Mouse (Mus musculus) neural tube, embryonic 13.5 days (tissue): ENCODE results near the gene Fbxl16. TPM values are rescaled to one million over a fixed set of nuclear protein-coding genes. Genes with fewer than 3 reads are reported as not detected.
A peak's percentile ranks its signal among the peaks of the same experiment; 100 is the strongest.

Source experiments
- ATAC-seq: fragments of 200-750 bp; cut with Nextera tagmentation; 2 replicates; pipeline ENCODE4 v1.8.0; 2017; ENCODE audit warnings: low read depth, mild to moderate bottlenecking, moderate TSS enrichment, moderate library complexity
- H3K27ac ChIP-seq: fragments of 300-500 bp; sonication (generic); replicated peaks from 2 replicates; pipeline ENCODE4 v1.5.1; 2015; ENCODE audit warnings: moderate library complexity, mild to moderate bottlenecking, inconsistent platforms
- H3K27me3 ChIP-seq: fragments of 300-500 bp; sonication (generic); 2 replicates; pipeline ENCODE4 v1.6.1; 2015; ENCODE audit warnings: mild to moderate bottlenecking, inconsistent platforms
- H3K36me3 ChIP-seq: fragments of 300-500 bp; sonication (generic); 2 replicates; pipeline ENCODE4 v1.6.1; 2015; ENCODE audit warnings: mild to moderate bottlenecking, inconsistent platforms
- H3K4me1 ChIP-seq: fragments of 300-500 bp; sonication (generic); replicated peaks from 2 replicates; pipeline ENCODE4 v1.6.1; 2015; ENCODE audit warnings: inconsistent platforms
- H3K4me2 ChIP-seq: fragments of 300-500 bp; sonication (generic); 2 replicates; pipeline ENCODE4 v1.6.1; 2015; ENCODE audit warnings: inconsistent platforms, mild to moderate bottlenecking, moderate library complexity
- H3K4me3 ChIP-seq: fragments of 300-500 bp; sonication (generic); 2 replicates; pipeline ENCODE4 v1.5.1; 2015; ENCODE audit warnings: mild to moderate bottlenecking, inconsistent platforms
- H3K9ac ChIP-seq: fragments of 300-500 bp; sonication (generic); 2 replicates; pipeline ENCODE4 v1.6.1; 2015; ENCODE audit warnings: moderate library complexity, mild to moderate bottlenecking, inconsistent platforms
- H3K9me3 ChIP-seq: fragments of 300-500 bp; sonication (generic); 2 replicates; pipeline ENCODE4 v1.6.1; 2016; ENCODE audit warnings: inconsistent platforms
- WGBS: fragments of 180-500 bp; shearing (Covaris S2); methylation state at CpG from one replicate; pipeline ENCODE4 v1.1.7; 2015; 5-methylcytosine and 5-hydroxymethylcytosine counted together
- polyA plus RNA-seq: library from polyadenylated mRNA; unstranded; fragments of >200 nt; fragmentation: Nextera tagmentation; extraction: Ambion mirVana; gene quantifications from 2 replicates; pipeline ENCODE4 v1.2.1, GENCODE M21; 2015

Fbxl16 gene
- polyA plus RNA-seq, 1 experiment from 2014 or later = 31.8 TPM

DNA sequence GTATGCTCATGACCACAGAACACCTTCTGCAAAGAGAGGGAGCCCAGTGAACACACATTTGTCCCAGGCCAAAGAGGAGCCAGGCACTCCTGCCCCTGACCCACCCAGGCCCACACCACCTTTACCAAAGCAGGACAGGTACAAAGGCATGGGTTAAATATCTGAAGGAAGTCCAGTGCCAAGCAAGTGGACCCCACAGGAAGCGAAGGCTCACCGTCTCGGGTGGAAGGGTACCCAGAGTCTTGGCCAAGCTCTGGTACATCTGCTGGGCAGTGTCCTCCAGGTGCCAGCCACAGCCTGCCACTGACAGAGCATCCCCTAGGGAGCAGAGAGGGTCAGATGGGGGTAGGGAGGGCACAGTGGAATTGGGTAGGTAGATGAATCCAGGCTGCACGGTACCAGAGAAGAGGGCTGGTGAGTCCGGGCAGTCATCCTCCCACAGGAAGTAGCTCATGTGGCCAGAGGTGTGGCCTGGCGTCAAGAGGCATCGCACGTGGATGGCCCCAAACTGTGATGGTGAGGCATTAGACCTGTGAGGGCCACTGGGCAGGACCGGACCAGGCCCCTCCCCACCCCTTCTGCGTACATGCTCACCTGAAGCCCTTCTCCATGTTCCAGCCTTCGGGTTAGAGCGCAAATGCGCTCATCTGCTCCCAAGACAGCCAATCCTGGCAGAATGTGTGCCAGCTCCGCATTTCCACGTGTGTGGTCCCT lies 24.9 kb upstream of the Fbxl16 start:
- peak overlapping the region; percentile 68 for H3K4me3 ChIP-seq
- no peaks in the 10 kb centered on the region for H3K27me3 ChIP-seq
- H3K27ac ChIP-seq = peak overlapping the region; percentile 89; the same call in 1 of the 2 replicates
- H3K36me3 ChIP-seq = peaks cover 70% of the 10 kb centered on the region
- H3K4me2 ChIP-seq = peak overlapping the region; percentile 95
- ATAC-seq = no peak
- peaks cover 26% of the 10 kb centered on the region for H3K4me1 ChIP-seq
- H3K9me3 ChIP-seq = no peaks in the 10 kb centered on the region
- 82% methylated on average over 15 of the region's 15 CpGs for whole genome bisulfite sequencing
- H3K9ac ChIP-seq = peak overlapping the region; percentile 89

- H3K27me3 ChIP-seq = no peaks in the 10 kb centered on the region
- peak within 1 kb of the TSS; percentile 89 for H3K9ac ChIP-seq
- peak within 1 kb of the TSS; percentile 95 for H3K4me2 ChIP-seq
- H3K36me3 ChIP-seq = peaks cover 69% of the 10 kb centered on the region
- H3K27ac ChIP-seq = peak within 1 kb of the TSS; percentile 89
- WGBS = under 1% methylated on average over 23 of the region's 23 CpGs
- H3K4me1 ChIP-seq = peaks cover 27% of the 10 kb centered on the region
- peak within 1 kb of the TSS; percentile 68 for H3K4me3 ChIP-seq
- peak; percentile 77 for ATAC-seq
- no peaks in the 10 kb centered on the region for H3K9me3 ChIP-seq
Observed at GRCm38 (mm10) chr17:25785281-25785745, 23.6 kb upstream of the Fbxl16 start, which contains the start of gene Haghl. TSS of gene Haghl (minus strand) at chr17:25785673.

- H3K4me1 ChIP-seq = peaks cover 36% of the 10 kb centered on the region
- peaks cover 60% of the 10 kb centered on the region for H3K36me3 ChIP-seq
- peak within 1 kb of the TSS; percentile 68 for H3K4me3 ChIP-seq
- no peaks in the 10 kb centered on the region for H3K27me3 ChIP-seq
- no peaks in the 10 kb centered on the region for H3K9me3 ChIP-seq
- H3K9ac ChIP-seq = peak within 1 kb of the TSS; percentile 89
- 85% methylated on average over 3 of the region's 3 CpGs for WGBS
- H3K27ac ChIP-seq = peak within 1 kb of the TSS; percentile 89
- peak within 1 kb of the TSS; percentile 95 for H3K4me2 ChIP-seq
- no peak for ATAC-seq
Observed at GRCm38 (mm10) chr17:25786280-25786679, 22.6 kb upstream of the Fbxl16 start, which contains the start of gene Ccdc78. TSS of gene Ccdc78 (plus strand) at chr17:25786580.

- no peak overlapping the region for H3K9ac ChIP-seq
- H3K4me1 ChIP-seq = peaks cover 42% of the 10 kb centered on the region
- H3K27ac ChIP-seq = no peak overlapping the region
- H3K4me2 ChIP-seq = no peak overlapping the region
- no peaks in the 10 kb centered on the region for H3K27me3 ChIP-seq
- 91% methylated on average over 9 of the region's 9 CpGs for WGBS
- H3K36me3 ChIP-seq = peaks cover 53% of the 10 kb centered on the region
- no peak for ATAC-seq
- no peaks in the 10 kb centered on the region for H3K9me3 ChIP-seq
- no peak overlapping the region for H3K4me3 ChIP-seq
Observed at GRCm38 (mm10) chr17:25786781-25787504, 21.9 kb upstream of the Fbxl16 start.

DNA sequence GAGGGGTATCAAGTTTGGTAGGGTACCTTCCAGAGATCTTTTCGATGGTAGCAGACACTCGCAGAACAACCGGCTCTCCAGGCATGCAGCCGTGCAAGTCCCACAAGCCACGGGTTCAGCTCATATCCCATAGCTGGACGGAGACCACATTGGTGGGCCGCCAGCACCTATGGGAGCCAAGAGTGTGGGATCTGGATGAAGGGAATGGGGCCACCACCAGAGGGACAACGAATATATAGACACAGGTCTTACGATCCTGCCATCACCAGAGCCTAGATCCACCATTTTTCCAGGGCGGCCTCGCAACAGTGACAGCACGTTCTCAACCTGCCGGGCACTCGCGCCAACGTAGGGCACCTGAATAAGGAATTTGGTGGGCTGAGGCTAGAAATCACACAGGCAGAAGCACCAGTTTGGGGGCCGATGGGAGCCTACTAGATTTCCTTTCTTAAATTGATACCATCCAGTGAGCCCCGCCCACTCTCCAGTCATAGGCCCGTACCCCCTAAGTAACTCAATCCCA lies 17.5 kb upstream of the Fbxl16 start:
- peak overlapping the region; percentile 84 for H3K4me3 ChIP-seq
- H3K4me2 ChIP-seq = peak overlapping the region; percentile 92
- peak overlapping the region; percentile 86 for H3K9ac ChIP-seq
- H3K27ac ChIP-seq = peak overlapping the region; percentile 92
- no peaks in the 10 kb centered on the region for H3K9me3 ChIP-seq
- ATAC-seq = 0 out of 2 replicates have a peak, but pooled peaks have one; percentile 6
- H3K4me1 ChIP-seq = peaks cover 55% of the 10 kb centered on the region
- peaks cover 30% of the 10 kb centered on the region for H3K36me3 ChIP-seq
- WGBS = 28% methylated on average over 19 of the region's 19 CpGs
- H3K27me3 ChIP-seq = no peaks in the 10 kb centered on the region

- Histone ChIP-seq H3K4me2 (peak overlapping the region; percentile 92), H3K4me3 (peak overlapping the region; percentile 84), H3K36me3 (peaks cover 28% of the 10 kb centered on the region), H3K27ac (peak overlapping the region; percentile 92), H3K9ac (peak overlapping the region; percentile 86), H3K4me1 (peaks cover 61% of the 10 kb centered on the region), H3K27me3 (no peaks in the 10 kb centered on the region), H3K9me3 (no peaks in the 10 kb centered on the region)
- WGBS = under 1% methylated on average over 45 of the region's 45 CpGs
- ATAC-seq = peak; percentile 41
Observed at GRCm38 (mm10) chr17:25791843-25792527, 16.9 kb upstream of the Fbxl16 start.

DNA sequence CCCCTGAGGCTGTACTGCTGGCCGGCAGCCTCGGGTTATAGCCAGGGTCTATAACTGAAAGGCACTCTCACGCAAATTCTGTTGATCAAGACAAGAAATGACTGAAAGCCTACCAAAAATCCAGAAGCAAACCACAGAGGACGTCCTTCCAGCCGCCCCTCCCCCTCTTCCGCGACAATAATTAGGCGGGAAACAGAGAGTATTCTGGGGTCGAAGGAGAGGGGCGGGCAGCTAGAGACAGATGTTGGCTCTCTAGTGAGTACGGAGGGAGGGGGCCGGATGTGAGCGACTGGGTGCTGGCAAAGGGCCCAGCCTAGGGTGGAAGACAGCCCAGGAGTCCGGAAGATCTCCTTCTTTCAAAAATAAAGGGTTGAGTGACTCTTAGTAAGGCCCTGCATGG lies 16.3 kb upstream of the Fbxl16 start, which contains the start of gene Fam173a:
Gene Fam173a (minus strand): TSS at position 287 of the 400 bp plus-strand sequence.
- Histone ChIP-seq H3K4me1 (peaks cover 67% of the 10 kb centered on the region), H3K9ac (peak within 1 kb of the TSS; percentile 86), H3K4me2 (peak within 1 kb of the TSS; percentile 92), H3K9me3 (no peaks in the 10 kb centered on the region), H3K36me3 (peaks cover 22% of the 10 kb centered on the region), H3K27ac (peak within 1 kb of the TSS; percentile 92), H3K27me3 (no peaks in the 10 kb centered on the region), H3K4me3 (peak within 1 kb of the TSS; percentile 84)
- peak; percentile 33; the same call in 1 of the 2 replicates for ATAC-seq
- WGBS = 0% methylated on average over 14 of the region's 14 CpGs

GRCm38 (mm10) chr17:25794197-25794596 lies 14.7 kb upstream of the Fbxl16 start:
- H3K9me3 ChIP-seq = no peaks in the 10 kb centered on the region
- peak overlapping the region; percentile 73; the same call in 1 of the 2 replicates for H3K9ac ChIP-seq
- H3K4me2 ChIP-seq = peak overlapping the region; percentile 92
- WGBS = 12% methylated on average over 13 of the region's 13 CpGs
- no peaks in the 10 kb centered on the region for H3K27me3 ChIP-seq
- ATAC-seq = no peak
- H3K27ac ChIP-seq = peak overlapping the region; percentile 92
- H3K4me1 ChIP-seq = peaks cover 68% of the 10 kb centered on the region
- H3K36me3 ChIP-seq = peaks cover 8% of the 10 kb centered on the region
- peak overlapping the region; percentile 65; the same call in 1 of the 2 replicates for H3K4me3 ChIP-seq

- Histone ChIP-seq H3K36me3 (peaks cover under 1% of the 10 kb centered on the region; the same call in 1 of the 2 replicates), H3K4me1 (peaks cover 68% of the 10 kb centered on the region), H3K9me3 (no peaks in the 10 kb centered on the region), H3K9ac (peak overlapping the region; percentile 73), H3K4me3 (peak overlapping the region; percentile 65), H3K27me3 (no peaks in the 10 kb centered on the region), H3K27ac (peak overlapping the region; percentile 92), H3K4me2 (peak overlapping the region; percentile 92)
- 51% methylated on average over 17 of the region's 17 CpGs for WGBS
- no peak for ATAC-seq
Observed at GRCm38 (mm10) chr17:25794998-25795397, 13.9 kb upstream of the Fbxl16 start.

- peak within 1 kb of the TSS; percentile 92 for H3K4me2 ChIP-seq
- no peak for ATAC-seq
- WGBS = 2% methylated on average over 6 of the region's 6 CpGs
Observed at GRCm38 (mm10) chr17:25795609-25796092, 13.2 kb upstream of the Fbxl16 start, which contains the start of gene AC134908.4. TSS of gene AC134908.4 (minus strand) at chr17:25795659.

GRCm38 (mm10) chr17:25796211-25796771 lies 12.6 kb upstream of the Fbxl16 start:
- H3K4me3 ChIP-seq = peak overlapping the region; percentile 65
- no peaks in the 10 kb centered on the region for H3K9me3 ChIP-seq
- no peaks in the 10 kb centered on the region for H3K27me3 ChIP-seq
- H3K9ac ChIP-seq = peak overlapping the region; percentile 73
- no peak for ATAC-seq
- WGBS = 1% methylated on average over 37 of the region's 37 CpGs
- H3K27ac ChIP-seq = peak overlapping the region; percentile 81
- H3K4me2 ChIP-seq = peak overlapping the region; percentile 92
- H3K36me3 ChIP-seq = no peaks in the 10 kb centered on the region
- H3K4me1 ChIP-seq = peaks cover 58% of the 10 kb centered on the region

More at GRCm38 (mm10) chr17:25795609-25796092, 13.2 kb upstream of the Fbxl16 start, which contains the start of gene AC134908.4:
- H3K36me3 ChIP-seq = no peaks in the 10 kb centered on the region
- peak within 1 kb of the TSS; percentile 92 for H3K27ac ChIP-seq
- H3K9me3 ChIP-seq = no peaks in the 10 kb centered on the region
- peaks cover 64% of the 10 kb centered on the region for H3K4me1 ChIP-seq
- no peaks in the 10 kb centered on the region for H3K27me3 ChIP-seq
- H3K4me3 ChIP-seq = peak within 1 kb of the TSS; percentile 65
- peak within 1 kb of the TSS; percentile 73 for H3K9ac ChIP-seq
